Mouse (Mus musculus) liver, adult (tissue): Measurements from ENCODE around the gene Sfpq.

Experiments
- GATA4 ChIP-seq: IDR thresholded peaks from 2 replicates; pipeline ENCODE4 v1.6.1; 2014; ENCODE audit warnings: mild to moderate bottlenecking, low read length; ENCODE audit not compliant: insufficient replicate concordance

Gene Sfpq

DNA sequence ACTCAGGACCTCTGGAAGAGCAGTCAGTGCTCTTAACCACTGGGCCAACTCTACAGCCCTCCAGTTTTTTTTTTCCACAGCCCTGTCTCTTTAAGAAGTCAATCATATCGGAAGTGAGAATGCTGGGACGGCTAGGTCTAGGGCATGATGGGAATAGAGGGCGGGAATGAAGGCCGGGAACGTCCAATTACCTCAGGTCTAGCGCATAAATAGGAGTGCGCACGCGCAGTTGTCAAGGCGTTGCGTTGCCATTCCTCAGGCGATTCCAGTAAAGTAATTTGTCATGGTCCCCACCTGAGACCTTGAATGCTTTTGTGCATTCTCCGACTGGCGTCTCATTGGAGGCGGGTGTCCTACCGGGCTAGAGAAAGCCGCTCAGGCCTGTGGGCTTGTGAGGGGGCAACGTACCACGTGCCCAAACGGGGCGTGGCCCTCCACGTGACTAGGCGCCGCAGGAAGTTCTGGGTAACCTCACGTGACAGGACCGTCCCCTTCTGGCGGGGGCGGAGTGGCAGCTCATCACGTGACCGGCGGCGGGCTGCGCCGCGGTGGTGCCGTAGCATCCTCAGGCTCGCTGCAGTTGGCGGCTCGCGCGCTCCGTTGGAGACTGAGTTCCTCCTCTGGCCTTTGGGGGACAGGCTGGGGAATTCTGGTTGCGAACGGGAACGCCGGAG is 55.9 kb downstream of the Sfpq start, which contains the start of gene Zmym6:
Zmym6 (plus strand) TSS at position 509 of the 674 bp plus-strand sequence.
- TF ChIP-seq GATA4 = peak; percentile 3; the same call in 1 of the 2 replicates

DNA sequence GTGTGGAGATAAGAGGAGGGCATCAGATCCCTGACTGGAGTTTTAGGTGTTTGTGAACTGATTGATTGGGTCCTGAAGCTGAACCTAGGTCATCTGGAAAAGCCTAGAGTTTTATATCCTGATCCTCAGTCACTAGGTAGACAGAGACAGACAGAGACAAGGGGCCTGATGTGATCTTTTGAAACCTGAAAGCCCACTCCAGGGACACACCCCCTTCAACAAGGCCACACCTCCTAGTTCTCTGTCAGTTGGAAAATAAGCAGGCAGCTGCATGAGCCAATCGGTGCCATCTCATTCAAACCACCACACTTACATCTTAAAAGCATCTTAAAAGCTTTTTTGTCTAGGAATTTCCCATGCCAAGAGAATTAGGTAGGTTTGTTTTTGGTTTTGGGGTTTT is 59.7 kb downstream of the Sfpq start:
- no peak for TF ChIP-seq GATA4

- TF ChIP-seq GATA4 = no peak
Observed at GRCm38 (mm10) chr4:127083131-127083530, 62.0 kb downstream of the Sfpq start.

DNA sequence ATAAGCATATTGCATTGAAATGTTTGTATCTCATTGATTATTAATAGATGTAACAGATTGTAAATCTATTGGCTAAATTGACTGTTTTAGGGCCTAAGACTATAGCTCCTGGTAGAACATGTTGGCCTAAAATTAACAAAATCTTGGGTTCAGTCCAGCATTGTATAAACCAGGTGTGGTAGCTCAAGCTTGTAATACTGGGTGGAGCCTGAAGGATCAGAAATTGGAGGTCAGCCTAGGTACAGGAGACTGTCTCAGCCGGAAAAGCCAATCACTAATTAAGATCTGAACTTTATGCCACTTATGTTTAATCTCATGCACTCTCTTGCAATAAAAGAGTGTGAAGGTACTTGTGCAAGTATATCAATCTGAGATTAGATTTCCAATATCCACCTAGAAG is 64.6 kb downstream of the Sfpq start:
- no peak for TF ChIP-seq GATA4
